Mouse (Mus musculus): ENCODE data around the gene 4930556J24Rik.
A peak's percentile ranks its signal among the peaks of the same experiment; 100 is the strongest.
"Not testable (repeated sequence)": the region's sequence is repeated elsewhere in the genome, so short reads cannot be mapped to it uniquely, and the experiment has no call there.

4930556J24Rik gene

DNA sequence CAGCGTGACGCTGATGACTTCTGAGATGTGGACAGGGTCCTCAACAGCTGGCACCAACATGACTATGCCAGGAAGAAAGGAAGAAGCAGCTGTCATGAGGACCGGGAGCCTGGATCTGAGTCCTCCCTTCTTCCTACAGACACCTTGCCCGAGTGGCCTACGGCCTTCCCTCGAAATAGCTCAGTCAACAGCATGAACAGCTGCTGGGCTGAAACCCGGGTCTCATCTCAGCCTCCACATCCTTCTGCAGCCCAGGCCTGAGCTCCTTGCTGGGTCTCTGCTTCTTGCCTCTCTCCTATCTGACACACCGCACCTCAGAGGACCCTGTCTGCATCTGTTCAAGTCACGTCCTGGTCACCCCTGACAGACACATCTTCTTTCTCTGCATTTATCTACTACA lies 54.5 kb downstream of the 4930556J24Rik start:
- DNase-seq (ENCODE audit: low spot score in 2 of 2) = no peak

DNA sequence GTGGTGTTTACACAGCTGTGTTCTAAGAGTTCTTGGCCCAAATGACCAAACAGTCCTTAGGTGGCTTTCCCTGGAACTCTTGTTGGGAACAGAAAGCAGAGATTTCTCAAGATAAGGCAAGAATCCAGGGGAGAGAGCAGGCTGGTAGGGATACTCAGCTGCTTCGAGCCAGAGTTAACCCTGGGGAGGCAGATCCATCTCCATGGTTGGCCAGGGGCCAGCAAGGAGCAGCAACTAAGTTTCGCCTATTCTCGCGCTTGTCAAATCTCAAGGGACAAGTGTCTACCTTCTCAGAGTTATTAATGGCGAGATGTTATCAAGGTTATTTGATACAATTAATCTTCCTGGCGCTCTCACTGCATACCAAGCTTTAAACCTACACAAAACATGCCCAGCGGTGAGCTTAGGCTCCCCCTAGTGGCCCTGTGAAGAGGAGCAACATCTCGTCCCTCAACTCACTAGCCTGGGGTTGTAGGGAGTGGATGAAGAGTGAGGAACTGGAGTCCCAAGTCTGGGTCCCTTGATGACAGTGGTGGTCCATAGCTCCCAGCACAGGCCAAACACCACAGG lies 55.2 kb downstream of the 4930556J24Rik start:
- DNase-seq (ENCODE audit: low spot score in 2 of 2) = peak; percentile 24 to 60

DNA sequence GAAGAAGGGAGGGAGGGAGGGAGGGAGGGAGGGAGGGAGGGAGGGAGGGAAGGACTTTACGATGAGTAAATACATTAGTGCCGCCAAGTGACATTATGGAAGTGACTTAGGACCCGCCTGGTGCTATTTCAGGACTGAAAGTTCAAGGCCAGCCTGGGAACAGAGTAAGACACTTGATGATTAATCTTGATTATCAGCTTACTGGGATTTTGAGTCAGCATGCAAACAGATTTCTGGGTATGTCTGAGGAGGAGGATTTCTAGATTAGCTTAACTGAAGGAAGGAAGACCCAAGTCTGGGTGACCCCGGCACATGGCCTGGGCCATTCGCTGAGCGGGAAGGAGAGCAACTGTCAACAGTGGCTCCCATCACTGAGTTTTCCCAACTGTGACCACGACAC lies 56.1 kb downstream of the 4930556J24Rik start:
- DNase-seq (ENCODE audit: low spot score in 2 of 2) = no peak

DNA sequence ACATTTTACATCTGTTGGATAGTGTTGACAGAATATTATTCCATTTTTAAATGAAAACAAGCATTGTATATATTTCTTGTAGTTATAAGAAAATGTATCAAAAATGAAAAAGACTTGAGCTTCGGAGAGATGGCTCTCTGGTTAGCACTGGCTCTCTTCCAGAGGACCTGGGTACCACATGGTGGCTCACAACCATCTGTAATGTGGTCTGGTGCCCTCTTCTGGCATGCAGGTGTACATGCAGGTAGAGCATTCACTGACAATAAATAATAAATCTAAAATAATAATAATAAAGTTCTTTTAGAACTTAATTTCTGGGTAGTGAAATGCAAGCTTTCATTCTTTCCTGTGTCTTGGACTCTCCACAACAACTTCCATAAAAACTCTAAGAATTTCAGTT lies 57.8 kb downstream of the 4930556J24Rik start:
- peak in 1 of 2 experiments; percentile 40 for DNase-seq (ENCODE audit: low spot score in 2 of 2)

DNA sequence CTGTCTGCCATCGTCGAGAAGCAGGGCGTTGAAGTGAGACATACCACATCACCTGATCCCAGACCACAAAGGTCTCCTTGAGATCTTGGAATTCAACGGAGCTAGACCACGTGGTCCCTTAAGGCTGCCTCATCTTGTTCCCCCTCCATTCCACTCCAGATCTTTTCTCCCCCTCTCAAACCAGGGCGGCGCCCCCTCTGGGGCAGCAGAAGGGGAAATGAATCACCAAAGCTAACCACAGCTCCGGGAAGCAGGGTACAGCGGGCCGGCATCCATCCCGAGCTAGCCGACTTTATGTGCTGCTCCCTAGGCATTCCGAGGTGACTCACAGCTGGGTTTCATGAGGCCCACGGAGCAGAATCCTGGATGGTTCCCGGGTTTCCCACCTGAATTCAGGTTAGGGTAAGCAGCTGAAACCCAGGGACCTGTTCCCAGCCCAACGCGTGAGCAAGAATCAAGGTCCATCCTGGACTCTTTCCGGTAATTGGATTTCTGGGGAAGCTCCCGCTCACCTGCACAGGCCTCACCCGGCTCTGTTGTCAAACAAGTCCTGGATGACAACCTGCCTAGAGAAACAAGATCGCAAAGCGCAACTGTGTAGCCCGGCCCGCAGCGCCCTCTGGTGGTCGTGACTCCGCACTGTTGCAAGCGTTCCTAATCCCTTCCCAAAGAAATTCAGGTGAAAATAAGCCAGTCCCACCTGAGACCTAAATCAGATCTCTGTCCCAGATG lies 62.3 kb downstream of the 4930556J24Rik start, which contains the start of gene Slc35e4:
Gene Slc35e4, minus strand, starts transcription at position 556 of the 732 bp plus-strand sequence.
- DNase-seq (ENCODE audit: low spot score in 2 of 2) = peak; percentile 68 to 86

DNA sequence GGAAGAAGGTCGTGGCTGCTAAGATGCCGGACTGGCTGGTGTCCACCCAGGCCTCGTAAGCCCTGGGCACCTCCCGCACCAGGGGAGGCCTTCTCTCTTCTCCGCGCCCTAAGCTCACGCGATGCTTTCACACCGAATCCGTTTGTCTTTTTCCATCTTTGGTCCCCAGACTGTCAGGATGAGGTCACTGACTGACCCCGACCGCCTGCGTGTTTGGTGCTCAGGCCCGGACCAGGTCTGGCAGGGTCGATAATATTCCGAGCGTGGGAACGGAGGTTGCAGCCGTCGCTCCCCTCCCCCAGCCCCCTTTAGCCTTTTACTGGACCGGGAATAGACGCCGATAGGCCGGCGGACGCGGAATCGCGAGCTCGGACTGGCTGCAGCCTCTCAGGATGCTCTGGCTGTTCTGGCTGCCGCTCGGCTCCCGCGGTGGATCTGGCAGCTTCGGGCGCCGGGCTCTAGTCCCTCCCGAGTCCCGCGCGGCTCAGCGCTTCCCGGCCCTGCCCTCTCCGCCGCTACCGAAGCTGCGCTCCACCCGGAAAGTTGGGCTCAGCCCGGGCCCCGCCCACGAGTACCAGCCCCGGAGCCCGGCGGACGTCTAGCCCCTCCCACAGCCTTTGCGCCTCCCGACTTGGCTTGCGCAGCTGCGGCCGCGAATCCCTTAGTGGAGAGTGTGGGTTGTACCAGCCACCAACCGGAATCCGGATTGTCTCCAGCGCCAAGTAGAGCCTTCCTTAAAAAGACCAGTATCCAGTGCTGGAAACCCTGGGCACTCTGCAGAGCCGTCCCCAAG lies 63.1 kb downstream of the 4930556J24Rik start:
- DNase-seq (ENCODE audit: low spot score in 2 of 2) = peak; percentile 65 to 79

DNA sequence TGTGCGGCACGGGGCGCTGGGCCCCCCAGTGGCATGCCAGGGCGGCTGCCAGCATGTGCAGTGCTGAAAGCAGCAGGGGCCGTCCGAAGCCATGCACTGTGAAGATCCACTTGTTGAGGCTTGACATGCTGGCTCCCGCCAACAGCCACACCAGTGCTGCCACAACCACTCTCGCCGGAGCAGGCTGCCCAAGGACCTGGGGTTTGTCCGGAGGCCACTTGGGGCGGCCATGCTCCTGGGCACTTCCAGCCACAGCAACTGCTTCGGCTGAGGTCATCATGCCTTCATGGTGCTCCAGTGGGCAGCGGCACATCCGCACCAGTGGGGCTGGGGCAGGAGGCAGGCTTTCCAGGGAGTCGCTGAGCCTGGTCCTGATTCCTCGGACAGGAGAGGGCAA lies 63.7 kb downstream of the 4930556J24Rik start:
- DNase-seq (ENCODE audit: low spot score in 2 of 2) = peak in 1 of 2 experiments; percentile 29

DNA sequence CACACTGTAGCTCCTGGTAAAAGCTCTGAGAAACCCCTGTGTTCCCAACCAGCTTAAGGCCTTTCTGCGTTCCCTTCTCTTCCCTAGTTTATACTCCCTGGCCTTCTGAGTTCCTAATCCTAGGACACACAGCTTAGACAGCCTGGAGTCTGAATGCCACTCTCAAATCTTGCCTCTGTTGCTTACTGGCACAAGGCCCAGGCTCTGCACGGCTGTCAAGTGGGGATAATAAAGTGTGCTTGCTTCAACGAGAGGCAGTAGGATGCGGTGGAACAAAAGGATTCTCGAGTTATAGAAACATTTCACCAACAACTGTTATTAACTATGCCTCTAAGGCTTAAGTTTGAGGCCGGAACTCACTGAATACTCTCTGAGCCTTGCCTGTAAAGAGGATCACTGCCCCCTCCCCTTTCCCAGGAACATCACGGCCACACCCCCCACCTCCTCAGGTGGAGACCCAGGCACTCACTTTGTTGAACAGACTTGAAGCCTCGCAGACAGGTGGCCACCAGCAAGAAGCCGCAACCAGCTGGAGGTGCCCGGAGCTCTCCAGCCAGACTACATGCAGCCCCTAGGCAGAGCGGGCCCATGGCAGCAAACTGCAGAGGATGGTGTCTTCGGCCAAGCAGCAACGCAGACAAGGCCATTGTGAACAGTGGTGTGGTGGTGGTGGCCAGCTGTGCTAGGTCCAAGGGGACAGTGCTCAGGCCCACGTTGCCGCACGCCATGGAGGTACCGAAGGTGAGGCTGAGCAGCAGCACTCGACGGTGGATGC lies 64.3 kb downstream of the 4930556J24Rik start:
- DNase-seq (ENCODE audit: low spot score in 2 of 2) = no peak

DNA sequence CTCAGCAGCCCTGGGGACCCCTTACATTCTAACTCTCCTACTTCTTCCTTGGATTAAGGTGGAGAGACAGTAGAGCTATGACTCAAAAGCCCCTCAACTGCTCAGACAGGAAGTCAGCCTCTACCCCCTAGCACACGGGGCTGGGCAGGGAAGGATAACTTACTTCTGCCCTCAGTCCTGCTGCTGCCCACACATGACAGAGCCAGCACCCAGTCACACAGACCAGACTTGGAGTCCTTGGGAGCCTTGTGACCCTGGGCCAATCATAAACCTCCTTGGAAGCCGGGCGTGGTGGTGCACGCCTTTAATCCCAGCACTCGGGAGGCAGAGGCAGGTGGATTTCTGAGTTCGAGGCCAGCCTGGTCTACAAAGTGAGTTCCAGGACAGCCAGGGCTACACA lies 65.1 kb downstream of the 4930556J24Rik start:
- DNase-seq (ENCODE audit: low spot score in 2 of 2) = not testable (repeated sequence)

DNA sequence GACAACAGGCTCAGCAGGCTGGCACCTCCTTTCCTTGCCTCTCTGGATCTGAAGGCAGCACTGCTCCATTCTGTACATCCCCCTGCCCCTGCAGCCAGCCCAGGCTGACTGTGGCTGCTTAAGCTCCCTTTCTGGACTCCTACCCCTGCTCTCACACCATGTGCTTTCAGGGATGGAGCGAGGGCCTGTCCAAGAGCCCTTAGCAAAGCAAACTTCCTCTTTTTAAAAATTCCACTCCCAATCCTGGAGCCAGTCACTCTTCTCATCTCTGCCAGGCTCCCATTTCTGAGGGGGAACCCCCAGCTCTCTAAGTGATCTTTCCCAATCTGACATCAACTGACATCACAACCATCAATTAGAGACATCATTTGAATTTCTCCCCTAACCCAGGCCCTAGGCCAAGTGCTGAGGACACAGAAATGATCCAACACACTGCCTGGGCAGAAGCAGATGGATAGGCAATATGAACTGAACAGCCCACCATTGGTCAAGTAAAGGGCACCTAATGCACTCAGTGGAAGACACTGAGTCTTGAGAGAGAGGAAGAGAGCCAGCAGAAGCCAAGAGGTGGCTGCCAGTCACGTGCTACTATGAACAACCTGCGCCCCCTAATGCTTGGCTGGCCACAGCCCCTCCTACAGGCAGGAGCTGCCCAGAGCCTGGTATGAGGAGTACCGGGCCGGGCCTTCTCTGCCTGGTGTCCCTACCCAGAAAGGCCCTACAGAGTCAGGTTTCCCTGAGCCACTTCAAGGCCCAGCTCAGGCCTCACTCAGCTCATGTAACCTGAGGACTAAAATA lies 65.9 kb downstream of the 4930556J24Rik start:
- no peak for DNase-seq (ENCODE audit: low spot score in 2 of 2)

DNA sequence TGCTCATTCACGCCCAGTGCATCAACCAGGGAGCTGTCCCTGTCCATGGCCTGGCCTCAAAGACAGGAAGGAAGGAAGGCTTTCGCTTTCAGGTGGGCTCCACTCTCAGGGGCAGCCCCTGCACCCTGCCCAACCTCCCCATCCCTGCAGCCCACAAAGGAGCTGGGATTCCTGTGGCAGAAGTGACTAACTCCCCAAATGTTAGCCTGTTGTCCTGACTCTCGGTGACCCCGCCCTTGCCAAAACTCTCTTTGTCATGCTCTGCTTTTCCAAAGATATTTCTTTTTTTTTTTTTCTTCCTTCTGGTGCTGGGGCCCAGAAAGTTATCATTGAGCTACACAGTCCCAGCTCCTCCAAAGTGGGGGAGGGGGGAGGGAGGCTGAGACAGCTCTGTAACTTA lies 67.3 kb downstream of the 4930556J24Rik start:
- no peak for DNase-seq (ENCODE audit: low spot score in 2 of 2)

DNA sequence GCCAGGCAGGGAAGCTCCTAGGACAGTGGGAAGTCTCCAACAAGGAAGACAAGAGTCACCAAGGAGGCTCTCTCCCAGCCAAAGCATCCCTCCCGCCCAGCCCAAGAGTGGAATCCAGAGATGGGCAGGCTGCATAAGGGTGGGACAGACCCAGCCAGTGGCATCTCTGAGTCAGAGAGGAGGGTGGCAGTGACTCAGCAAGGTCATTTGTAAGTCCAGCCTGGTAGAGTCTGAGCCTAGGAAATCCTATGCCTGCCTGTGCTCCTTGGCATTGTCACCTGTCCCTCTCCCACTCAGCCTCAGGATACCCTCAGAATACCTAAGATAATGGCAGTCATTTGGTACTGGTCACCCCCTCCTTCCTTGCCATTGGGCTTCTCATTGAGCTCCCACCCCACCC lies 71.1 kb downstream of the 4930556J24Rik start:
- no peak for DNase-seq (ENCODE audit: low spot score in 2 of 2)

DNA sequence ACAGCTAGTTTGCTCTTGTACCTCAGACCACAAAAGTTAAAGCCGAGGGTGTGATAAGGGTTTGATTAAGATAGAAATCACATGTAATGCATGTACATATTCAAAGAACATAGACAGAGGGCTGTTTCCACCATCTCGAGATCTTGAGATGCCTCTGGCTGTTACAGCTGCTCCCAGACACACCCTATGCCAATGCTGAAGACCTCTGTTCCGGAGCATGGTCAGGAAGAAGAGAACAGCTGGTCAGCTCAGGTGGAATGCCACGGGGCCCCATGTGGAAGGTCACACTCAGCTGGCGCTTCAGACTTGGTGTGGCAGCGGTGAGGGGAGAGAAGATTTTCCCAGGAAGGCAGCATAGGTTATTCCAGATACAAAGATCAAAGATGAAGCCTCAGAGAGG lies 71.9 kb downstream of the 4930556J24Rik start:
- DNase-seq (ENCODE audit: low spot score in 2 of 2) = no peak

DNA sequence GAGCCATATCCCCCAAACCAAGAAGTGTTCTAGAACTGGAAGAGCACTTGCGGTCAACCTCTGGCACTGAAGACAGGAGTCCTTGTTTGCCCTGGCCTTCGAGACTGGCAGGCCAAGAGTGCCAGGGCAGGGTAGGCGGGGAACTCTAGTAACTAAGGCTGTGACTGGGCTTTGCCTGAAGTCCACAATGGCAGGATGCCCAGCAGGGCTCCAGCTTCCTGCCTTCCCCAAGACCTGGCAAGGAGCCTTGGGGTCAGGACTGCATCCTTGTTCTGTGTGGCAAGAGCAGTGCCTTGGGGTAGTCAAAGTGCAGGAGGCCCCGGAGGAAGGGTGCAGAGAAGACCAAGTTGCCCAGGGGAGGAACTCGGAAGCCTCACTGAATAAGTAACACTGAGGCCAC lies 73.5 kb downstream of the 4930556J24Rik start:
- DNase-seq (ENCODE audit: low spot score in 2 of 2) = no peak

DNA sequence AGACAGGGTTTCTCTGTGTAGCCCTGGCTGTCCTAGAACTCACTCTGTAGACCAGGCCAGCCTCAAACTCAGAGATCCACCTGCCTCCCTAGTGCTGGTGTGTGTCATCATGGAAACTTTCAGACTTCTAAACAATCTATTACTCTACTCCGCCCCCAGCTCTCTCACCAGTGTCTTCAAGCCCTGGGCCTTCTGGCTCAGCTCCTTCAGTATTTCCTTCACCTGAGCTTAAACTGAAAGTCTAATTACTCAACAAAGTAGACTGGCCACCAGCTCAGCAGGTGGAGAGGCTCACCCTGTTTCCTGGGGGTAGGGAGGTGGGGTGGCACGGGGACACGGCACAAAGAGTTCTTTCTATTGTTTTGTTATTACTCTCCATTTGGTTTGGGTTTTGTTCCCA lies 74.1 kb downstream of the 4930556J24Rik start:
- DNase-seq (ENCODE audit: low spot score in 2 of 2) = no peak

DNA sequence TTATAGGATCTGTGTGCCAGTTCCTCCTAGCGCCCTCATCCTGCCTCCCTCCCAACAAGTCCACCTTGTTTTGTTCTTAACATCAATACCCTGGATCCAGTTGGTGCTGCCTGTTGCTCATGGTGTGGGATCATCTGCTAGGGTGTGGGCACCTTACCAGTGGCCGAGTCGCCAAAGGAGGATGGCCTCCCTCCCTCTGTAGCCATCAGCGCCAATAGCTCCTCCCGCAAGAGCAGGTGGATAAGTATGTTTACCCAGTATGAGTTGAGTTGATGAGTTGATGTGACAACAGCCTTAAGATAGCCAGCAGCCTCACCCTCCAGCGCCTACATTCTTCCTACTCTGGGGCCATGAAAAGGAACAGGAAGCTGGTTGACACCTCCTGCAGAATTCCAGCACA lies 76.3 kb downstream of the 4930556J24Rik start:
- no peak for DNase-seq (ENCODE audit: low spot score in 2 of 2)

DNA sequence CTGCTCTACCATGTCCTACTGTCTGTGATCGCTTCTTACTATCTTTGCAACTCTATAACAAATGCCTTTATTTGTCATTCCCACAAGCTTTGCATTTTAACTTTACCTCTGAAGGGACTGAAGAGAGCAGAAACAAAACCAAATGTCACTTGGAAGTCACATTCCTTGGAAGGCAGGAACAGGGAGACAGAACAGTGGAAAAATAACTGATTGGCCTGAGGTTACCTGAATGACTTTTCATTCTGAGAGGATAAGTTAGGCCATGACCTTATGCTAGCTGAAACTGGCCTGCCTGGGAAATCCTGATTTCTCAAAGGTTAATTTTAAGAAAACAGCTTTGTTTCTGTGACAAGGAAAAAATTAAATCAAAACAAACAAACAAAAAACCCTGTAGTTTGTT lies 80.6 kb downstream of the 4930556J24Rik start:
- DNase-seq (ENCODE audit: low spot score in 2 of 2) = no peak

DNA sequence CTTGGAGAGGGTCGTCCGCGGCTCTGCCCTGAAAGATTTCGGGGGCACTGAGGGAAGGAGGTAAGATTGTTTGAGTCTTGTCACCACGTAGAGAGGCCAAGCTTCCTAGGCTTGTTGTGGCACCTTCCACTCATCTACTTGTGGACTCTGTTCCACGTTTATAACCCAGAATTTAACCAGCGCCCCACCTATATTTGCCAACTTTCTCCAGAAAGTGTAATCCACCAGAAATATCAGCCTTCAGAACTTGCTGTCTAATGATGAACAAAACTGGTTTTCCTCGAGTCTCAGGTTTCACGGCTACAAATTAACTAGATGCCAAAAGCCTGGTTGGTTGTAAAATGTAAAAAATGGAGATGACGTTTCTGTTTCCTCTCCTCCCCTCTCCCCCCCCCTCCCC lies 81.1 kb downstream of the 4930556J24Rik start:
- DNase-seq (ENCODE audit: low spot score in 2 of 2) = no peak

DNA sequence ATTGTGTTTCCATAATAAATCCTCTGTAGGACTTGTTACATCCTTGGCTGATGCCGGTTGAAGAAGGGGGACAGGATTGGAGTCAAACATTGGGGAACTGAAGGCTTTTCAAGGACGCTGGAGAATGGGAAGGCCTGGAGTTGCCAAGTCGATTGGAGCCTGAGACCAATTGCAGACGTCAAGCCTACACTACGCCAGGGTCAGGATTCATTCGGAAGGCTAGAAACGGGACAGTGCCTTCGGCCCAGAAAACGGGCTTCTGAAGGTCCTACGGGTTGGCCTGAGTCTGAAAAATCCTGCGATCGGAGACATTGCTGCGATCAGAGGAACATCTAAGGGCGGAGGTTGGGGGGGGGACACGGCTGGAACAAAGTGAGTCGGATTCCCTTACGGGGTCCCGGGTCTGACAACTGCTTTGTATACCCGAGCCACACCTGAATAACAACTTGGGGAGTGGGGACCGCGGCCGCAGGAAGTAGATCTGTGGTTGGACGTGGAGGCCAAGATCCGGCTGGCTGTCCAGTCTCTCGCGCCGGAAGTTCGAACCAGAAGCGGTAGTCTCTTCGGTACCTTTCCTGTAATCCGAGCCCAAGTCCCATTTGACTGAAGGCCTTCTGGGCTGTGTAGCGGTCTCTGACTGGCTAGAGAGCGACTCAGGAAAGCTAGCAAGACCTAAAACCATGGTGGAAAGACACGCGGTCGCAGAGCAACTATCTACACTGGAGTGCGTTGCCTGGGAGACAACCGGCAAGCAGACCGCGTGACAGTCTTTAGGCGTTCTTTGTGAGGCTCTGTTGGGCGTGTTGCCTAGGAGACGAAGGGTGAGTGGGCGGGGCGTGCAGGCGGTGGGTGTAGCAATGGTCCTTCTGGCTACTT lies 81.9 kb downstream of the 4930556J24Rik start, which contains the start of the genes 4921536K21Rik and Dusp18:
Gene 4921536K21Rik, minus strand, starts transcription at position 693 of the 876 bp plus-strand sequence.
Gene Dusp18, plus strand, starts transcription at position 835 of the 876 bp plus-strand sequence.
- peak; percentile 53 to 86 for DNase-seq (ENCODE audit: low spot score in 2 of 2)

DNA sequence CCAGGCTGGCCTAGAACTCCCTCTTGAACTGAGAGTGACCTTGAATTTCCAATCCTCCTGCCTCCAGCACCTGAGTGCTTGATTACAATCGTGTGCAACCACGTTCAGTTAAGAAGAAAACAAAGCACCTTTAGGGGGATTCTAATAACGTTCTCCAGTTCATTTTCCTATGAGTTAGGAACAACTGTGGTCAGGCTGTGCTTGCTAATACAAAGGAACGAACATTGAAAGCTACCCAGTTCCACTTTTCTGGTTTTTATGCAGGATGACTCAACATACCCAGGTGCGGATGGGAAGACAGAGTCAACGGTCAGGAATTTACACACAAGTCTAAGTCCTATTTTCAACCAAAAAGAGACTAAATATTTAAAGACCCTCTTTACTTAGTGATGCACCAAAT lies 82.6 kb downstream of the 4930556J24Rik start:
- no peak for DNase-seq (ENCODE audit: low spot score in 2 of 2)
